Mouse (Mus musculus) cerebellum, adult 11 months (tissue): ENCODE measurements around the gene Ppm1m.

Experiments used
- DNase-seq: peaks from one replicate; pipeline ENCODE4 v3.0.0; 2022

Gene Ppm1m

DNA sequence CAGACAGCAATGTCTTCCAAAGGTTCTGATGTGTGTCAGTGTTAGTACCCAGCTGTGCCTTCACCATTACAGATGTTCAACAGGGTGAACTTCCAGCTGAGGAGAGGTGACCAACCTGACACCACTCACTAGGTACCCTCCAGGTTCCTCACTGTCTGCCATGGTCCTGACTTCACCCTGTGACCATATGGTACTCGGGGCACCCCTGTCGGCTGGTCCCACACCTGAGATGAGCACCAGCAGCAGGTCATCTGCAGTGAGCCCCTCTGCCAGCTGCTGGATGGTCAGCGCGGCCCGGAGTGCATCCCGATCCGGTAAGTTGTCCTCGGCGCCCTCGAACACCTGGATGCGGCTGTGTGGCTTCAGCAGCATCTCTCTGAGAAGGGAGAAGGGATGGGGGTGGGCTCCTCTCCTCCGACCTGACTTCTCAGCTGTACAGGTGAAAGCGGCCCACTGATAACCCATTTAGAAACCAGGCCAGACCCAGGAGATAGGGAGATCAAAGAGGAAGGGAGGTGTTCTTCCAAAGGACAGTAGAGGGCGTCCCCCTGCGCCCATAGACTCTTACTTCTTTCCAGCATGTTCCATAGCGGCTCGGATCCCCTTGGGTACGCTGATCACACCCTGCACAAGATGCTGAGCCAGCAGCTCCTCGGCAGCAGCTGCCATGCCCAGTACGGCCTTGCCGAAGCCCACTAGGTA lies 42.5 kb downstream of the Ppm1m start:
- no peak for DNase-seq

DNA sequence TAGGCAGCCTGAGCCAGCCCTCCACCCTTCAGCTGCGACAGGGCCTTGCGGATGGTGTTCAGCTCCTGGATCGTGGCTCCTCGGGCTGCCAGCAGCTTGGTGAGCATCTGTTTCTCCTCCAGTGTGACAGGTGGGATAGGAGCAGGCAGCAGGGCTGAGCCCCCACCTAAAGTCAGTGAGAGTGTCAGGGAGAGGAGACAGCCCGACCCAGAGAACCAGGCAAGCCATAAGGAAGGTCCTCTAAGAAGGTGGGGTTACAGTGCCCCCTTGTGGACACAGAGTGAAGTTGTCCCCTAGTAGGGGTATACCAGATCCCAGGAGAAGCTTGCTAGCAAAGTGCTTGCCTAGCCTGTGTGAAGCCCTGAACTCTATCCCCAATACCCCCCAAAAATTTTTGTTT lies 43.1 kb downstream of the Ppm1m start:
- peak; percentile 63 for DNase-seq

DNA sequence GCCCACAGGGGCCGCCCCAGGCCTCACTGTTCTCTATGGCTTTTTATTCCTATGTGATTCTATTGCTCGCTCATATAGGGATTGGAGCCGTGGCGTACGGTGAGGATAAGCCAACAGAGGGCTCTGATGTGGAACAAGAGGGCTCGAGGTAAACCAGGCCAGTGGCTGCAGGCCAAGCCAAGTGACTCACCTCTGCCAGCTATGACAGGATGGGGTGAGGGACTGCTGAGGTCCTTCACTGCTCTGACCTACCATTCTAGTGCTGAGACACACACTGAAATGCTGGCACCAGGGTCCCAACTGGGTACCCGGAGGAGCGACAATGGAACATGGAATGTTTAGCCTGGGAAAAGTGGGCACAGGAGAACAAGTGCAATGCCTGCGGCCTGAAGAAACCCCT lies 45.4 kb downstream of the Ppm1m start:
- no peak for DNase-seq

DNA sequence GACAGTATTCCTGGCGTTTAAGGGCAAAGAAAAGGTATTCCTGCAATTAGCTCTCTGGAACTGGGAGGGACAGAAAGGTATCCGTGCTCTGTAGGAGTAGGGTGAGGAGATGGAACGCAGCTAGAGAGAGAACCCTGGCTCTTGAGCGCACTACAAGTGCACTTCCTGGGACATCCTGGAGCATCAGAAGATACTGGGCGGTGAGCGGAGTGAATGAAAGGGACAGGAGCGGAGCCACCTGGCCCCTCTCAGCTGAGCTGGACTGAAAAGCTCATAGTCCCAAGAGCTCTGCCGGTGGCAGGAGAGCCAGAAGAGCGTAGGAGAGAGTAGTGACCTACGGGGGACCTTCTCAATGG lies 50.2 kb downstream of the Ppm1m start:
- no peak for DNase-seq

GRCm38 (mm10) chr9:106148541-106149398 lies 50.8 kb downstream of the Ppm1m start:
- no peak for DNase-seq

GRCm38 (mm10) chr9:106147851-106148431 lies 51.6 kb downstream of the Ppm1m start:
- no peak for DNase-seq

- no peak for DNase-seq
These were observed 52.3 kb downstream of the Ppm1m start for GRCm38 (mm10) chr9:106147281-106147680.

- no peak for DNase-seq
These were observed 54.0 kb downstream of the Ppm1m start for GRCm38 (mm10) chr9:106145582-106145981.
